In the genomic region with DNA sequence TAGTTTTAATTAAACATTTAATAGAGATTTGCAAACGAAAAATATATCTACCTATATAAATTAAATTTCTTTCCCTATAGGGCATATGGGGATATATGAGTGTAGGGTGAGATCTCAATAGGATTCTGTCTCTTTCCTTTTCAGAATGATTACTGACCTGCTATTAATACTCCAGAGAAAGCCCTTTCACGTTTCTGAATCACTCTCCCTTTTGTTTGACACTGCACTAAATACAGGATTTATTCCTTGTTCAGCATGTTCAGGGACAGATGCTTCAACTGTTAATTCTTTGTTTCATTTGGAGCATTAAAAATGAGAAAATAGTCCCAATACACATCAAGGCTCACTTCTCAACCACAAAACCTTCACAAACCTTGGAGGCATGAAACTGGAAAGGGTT, we compare ENCODE assay signal across 16 mouse cellular contexts.
DNase-seq lines count a peak whose midpoint lies in the region; TF ChIP-seq lines count a peak whose summit lies in the region.
"Had no signal": no experiment of that assay in that cellular context is flagged by ENCODE, and none has a peak within 500 bp of the region (broad histone marks: within the 10 kb centered on the region; RNA-seq: fewer than 3 reads in every experiment).

No protein-coding gene starts in this region.

- no peak for TF ChIP-seq CTCF in brain, embryonic 14.5 days (IDR thresholded peaks at IDR 0.05; ENCODE audit: borderline replicate concordance, extremely low read depth, insufficient read depth, insufficient read length)

- peak; percentile 15 for DNase-seq in Muller cell, postnatal 12 days (ENCODE audit: inconsistent ontology term)
- peak; percentile 8 for DNase-seq in brain, embryonic 14.5 days (ENCODE audit: low read depth)
- peak; percentile 67 for DNase-seq in retina, postnatal 1 day
- DNase-seq in lung, postnatal 36 days = no peak
- no peak for DNase-seq in layer of hippocampus, adult 8-10 months (ENCODE audit: low spot score in 2 of 2)
- DNase-seq: adrenal gland, adult 8-10 months; adrenal gland, postnatal 14 days; adrenal gland, postnatal 36 days; cerebellum, adult 11 months; cerebellum, adult 18-20 months; cerebellum, adult 8-10 months; cerebellum, adult 9-11 months; cerebellum, postnatal 14 days; cerebellum, postnatal 36 days; embryo, embryonic 11 days; forebrain, postnatal 0 days had no signal

- TF ChIP-seq POLR2A in brain, embryonic 14.5 days (IDR thresholded peaks at IDR 0.05; ENCODE audit: borderline replicate concordance, extremely low read depth, insufficient read depth, insufficient read length, poor library complexity, severe bottlenecking) = no peak

Comparison
In these comparisons a context has a peak if more than half of its experiments do, and no peak if none do; other contexts are left out.
1. DNase-seq: peak in Muller cell, postnatal 12 days (single experiment), brain, embryonic 14.5 days (single experiment) and retina, postnatal 1 day (single experiment); none in lung, postnatal 36 days (single experiment) and layer of hippocampus, adult 8-10 months (0 of 2).